Mouse (Mus musculus) bone marrow, adult 2 months (tissue): ENCODE data around the gene Syk.

Experiments used
- CTCF ChIP-seq: fragments of 200-500 bp; IDR thresholded peaks from 2 replicates; pipeline ENCODE4 v1.5.1; 2011; ENCODE audit warnings: low read length, control low read depth; ENCODE audit not compliant: control insufficient read depth, insufficient read depth
- POLR2A ChIP-seq: fragments of 200-500 bp; IDR thresholded peaks from 2 replicates; pipeline ENCODE4 v1.6.1; 2011; ENCODE audit warnings: low read depth, mild to moderate bottlenecking, control low read depth, low read length, borderline replicate concordance; ENCODE audit not compliant: control insufficient read depth

DNA sequence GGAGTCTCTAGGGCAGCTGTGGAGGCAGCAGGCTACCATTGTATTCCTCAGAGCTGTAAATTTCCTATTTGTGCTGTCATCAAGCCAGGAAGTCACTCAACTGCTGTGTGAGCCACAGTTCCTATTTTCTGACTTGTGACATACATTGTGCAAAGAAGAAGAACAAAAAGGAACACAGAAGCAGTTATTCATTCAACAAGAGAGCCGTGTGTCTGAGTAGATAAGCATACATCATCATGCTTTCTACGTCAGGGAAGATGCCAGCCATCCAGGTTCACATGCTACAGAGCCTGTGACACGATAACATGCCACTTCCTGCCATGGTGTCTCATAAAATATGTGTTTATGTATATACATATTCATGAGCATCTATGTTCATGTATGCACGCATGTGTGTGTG, 32.1 kb downstream of the Syk start:
- TF ChIP-seq CTCF (no peak), POLR2A (no peak)
